ENCODE assay signal across 20 mouse cellular contexts in genomic region chr2:58350657-58351056, GRCm38 (mm10). TPM values are rescaled to one million over a fixed set of nuclear protein-coding genes. Genes with fewer than 3 reads are reported as not detected.
"Had no signal": no experiment of that assay in that cellular context is flagged by ENCODE, and none has a peak within 500 bp of the region (broad histone marks: within the 10 kb centered on the region; RNA-seq: fewer than 3 reads in every experiment).

No protein-coding gene starts in this region.

- H3K9ac ChIP-seq: lung, embryonic 14.5 days; midbrain, embryonic 12.5 days; neural tube, embryonic 13.5 days; neural tube, embryonic 15.5 days had no signal

- ATAC-seq: midbrain, embryonic 16.5 days had no signal

- H3K4me1 ChIP-seq: midbrain, embryonic 10.5 days; midbrain, embryonic 12.5 days; neural tube, embryonic 13.5 days; neural tube, embryonic 15.5 days had no signal

- H3K4me2 ChIP-seq: lung, embryonic 14.5 days; midbrain, embryonic 12.5 days; neural tube, embryonic 13.5 days; neural tube, embryonic 15.5 days had no signal

- H3K27ac ChIP-seq: midbrain, embryonic 10.5 days; midbrain, embryonic 12.5 days; neural tube, embryonic 13.5 days; neural tube, embryonic 15.5 days had no signal

- H3K36me3 ChIP-seq: midbrain, embryonic 10.5 days; midbrain, embryonic 12.5 days; neural tube, embryonic 13.5 days; neural tube, embryonic 15.5 days had no signal

- DNase-seq: lung, adult 18-20 months; lung, embryonic 14.5 days; lung, postnatal 10 days; lung, postnatal 4 days; midbrain, embryonic 14.5 days; retina, postnatal 1 day; right cerebral cortex, adult 18-20 months; right cerebral cortex, postnatal 25 days; right cerebral cortex, postnatal 4 days; spleen, adult 18-20 months; thymus, adult 18-20 months; thymus, postnatal 14 days; thymus, postnatal 36 days had no signal

- H3K4me3 ChIP-seq: midbrain, embryonic 10.5 days; midbrain, embryonic 12.5 days; myocyte; neural tube, embryonic 13.5 days; neural tube, embryonic 15.5 days had no signal

- H3K9me3 ChIP-seq: midbrain, embryonic 10.5 days; midbrain, embryonic 12.5 days; neural tube, embryonic 13.5 days; neural tube, embryonic 15.5 days had no signal

RNA-seq across cellular contexts. Expression of gene Acvr1c, which starts 7.0 kb away (rescaled TPM):
- total RNA-seq: megakaryocyte-erythroid progenitor cell, adult 5-6 weeks had no signal
- polyA plus RNA-seq: myocyte had no signal
